Mouse (Mus musculus) neutrophil, adult 83 days (primary cell): ENCODE results near the gene Pla1a. TPM values are rescaled to one million over a fixed set of nuclear protein-coding genes. Genes with fewer than 3 reads are reported as not detected.

ENCODE experiments used
- total RNA-seq, 2 experiments: library from RNA; stranded (reverse); gene quantifications; one replicate each; pipeline ENCODE4 v1.2.4; 2023

The Pla1a gene
- total RNA-seq, result under 1 TPM; 0.20 to 0.22 TPM

DNA sequence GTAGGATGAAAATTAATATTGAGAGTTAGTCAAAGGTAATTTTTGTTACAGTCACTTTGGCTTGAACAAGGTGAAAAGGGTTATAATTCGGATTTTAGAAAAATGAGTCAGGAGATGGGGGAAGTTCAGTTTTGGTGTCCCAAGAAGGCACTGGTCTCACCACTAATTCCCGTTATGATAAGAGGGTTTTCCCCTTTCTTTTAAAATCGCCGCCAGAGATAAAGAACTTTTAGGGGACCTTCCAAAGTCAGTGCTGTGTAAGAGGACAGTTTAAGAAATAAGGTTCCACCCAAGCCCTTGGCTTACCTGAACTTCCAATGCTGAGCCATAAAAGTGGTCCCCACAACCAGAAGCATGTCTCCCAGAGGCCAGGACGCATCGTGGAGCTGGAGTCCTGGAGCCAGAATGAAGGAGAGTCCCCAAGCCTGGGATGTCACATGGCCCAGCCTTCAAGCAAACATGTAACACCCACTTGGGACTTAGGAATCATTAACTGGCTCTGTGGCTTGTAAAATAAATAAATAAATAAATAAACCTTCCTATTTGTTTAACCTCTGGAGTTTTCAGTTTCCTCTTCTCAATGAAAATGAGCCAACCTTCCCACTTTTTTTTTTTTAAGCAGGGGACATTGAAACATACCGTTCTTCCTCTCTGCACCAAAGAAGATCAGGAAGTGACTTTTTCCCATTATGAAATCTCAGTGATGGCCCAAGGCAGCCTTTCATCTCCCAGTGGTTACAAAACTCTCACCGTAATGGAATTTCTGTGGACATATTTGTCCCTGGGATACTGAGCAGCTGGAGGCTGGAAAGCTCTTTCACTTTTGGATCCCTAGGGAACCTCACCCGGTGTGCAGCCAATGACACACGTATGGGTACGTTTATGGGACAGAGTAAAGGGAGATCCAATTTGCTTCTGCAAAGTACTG is at the start of gene Pla1a:
Pla1a (minus strand) TSS at position 648 of the 928 bp plus-strand sequence.

GRCm38 (mm10) chr16:38455511-38456418 is 22.8 kb upstream of the Pla1a start, which contains the start of gene Cd80:
Cd80 (plus strand) TSS chr16:38455561.

DNA sequence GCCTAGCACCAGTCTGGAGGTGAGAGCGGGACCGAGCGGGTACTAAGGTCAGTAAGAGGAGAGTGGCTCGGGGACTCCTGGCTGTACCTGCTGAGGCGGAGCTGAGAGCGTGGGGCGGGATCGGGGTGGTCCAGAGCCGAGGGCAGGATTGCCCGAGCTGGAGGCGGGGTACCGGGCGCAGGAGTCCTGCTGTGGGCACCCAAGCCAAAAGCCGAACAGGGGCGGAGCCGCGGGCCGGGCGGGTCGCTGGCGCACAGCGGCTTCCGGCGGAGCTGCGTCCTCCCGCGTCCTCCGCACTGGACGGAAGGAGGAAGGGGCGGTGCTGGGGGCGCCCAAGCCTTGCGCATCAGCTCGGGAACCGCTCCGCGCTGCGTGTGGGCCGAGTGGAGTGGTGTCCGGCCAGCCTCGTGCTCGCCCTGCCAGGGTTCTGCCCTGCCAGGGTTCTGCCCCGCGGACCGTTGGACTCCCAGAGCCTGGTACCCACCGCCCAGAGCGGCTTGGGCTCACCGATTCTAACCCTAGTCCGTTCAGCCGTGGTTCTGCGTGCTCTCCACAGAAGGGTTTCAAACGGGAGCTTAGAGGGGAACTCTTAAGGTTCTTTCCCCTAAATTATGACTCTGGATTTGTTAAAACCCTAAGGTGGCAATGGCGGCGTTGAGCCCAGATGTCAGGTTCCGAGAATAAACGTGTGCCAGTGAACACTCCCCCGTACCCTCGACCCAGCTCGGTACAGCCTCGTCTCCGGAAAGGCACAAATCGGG is 19.7 kb upstream of the Pla1a start, which contains the start of gene Adprh:
Adprh (minus strand) TSS at position 262 of the 761 bp plus-strand sequence.

GRCm38 (mm10) chr16:38361933-38362332 is 71.0 kb downstream of the Pla1a start, which contains the start of gene Popdc2:
Popdc2 (plus strand) TSS chr16:38362209.

DNA sequence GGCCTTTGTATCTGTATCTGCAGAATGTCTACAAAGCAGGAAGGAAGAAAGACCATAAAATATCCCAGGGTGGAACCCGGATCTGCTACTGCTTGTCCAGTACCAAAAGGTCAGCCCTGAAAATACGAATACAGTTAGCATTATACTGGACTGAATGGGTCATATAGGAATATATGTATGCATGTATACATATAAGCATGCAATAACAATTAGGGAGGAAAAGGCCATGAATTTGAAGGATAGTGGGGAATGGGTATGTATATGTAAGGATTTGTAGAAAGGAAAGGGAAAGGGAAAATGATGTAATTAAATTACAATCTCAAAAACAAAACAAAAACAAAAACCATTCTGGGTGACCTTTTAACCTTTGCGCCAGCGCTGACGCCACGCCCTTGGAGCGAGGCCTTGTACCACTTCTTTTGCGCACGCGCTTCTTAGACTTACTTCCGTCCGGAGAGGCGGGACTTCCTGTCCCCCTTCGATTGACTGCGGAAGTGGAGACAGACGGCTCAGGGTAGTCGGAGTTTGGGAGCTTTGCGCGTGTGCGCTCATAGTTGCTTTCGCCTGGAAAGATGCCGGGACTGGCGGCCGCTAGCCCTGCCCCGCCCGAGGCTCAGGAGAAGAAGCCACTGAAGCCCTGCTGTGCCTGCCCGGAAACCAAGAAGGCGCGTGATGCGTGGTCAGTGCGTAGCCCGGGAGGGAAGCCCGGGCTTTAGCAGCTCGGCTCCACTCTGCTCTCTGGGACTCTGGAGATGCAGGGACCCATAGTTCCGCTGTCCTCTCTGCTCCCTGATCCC is 86.2 kb downstream of the Pla1a start, which contains the start of the genes Cox17 and Gm21987:
Cox17 (plus strand) TSS at position 463 of the 797 bp plus-strand sequence.
Gm21987 (plus strand) TSS at position 512 of the 797 bp plus-strand sequence.

Other genes starting within 250 kb of the Pla1a start
- not detected for gene Nr1i2, start 138.3 kb downstream of the Pla1a start, total RNA-seq
- not detected for gene Maats1, start 91.0 kb downstream of the Pla1a start, total RNA-seq
- 10 to 100 TPM; 80.4 to 80.6 TPM for gene Cox17, start 86.2 kb downstream of the Pla1a start, total RNA-seq
- gene Gm21987, start 86.1 kb downstream of the Pla1a start, total RNA-seq, result not detected
- 1 to 10 TPM; 4.3 to 4.5 TPM for gene Popdc2, start 70.9 kb downstream of the Pla1a start, total RNA-seq
- gene Adprh, start 19.6 kb upstream of the Pla1a start, total RNA-seq, result 10 to 100 TPM; 41.1 to 42.7 TPM
- gene Cd80, start 22.4 kb upstream of the Pla1a start, total RNA-seq, result 10 to 100 TPM; 12.3 to 25.8 TPM
- 10 to 100 TPM; 11.8 to 13.2 TPM for gene Timmdc1, start 89.5 kb upstream of the Pla1a start, total RNA-seq
- gene Poglut1, start 117.1 kb upstream of the Pla1a start, total RNA-seq, result 10 to 100 TPM in 1 of 2 experiments, 1 to 10 TPM in 1; 9.2 to 12.1 TPM
- 10 to 100 TPM; 37.1 to 44.1 TPM for gene Tmem39a, start 125.6 kb upstream of the Pla1a start, total RNA-seq